Mouse (Mus musculus) MEL-GATA-1-ER (cell line): ENCODE data around the gene Olfr1243.
"Not testable (repeated sequence)": the region's sequence is repeated elsewhere in the genome, so short reads cannot be mapped to it uniquely, and the experiment has no call there.

Experiments
- DNase-seq: peaks from one replicate; pipeline ENCODE4 v3.0.0-alpha.2; 2012; ENCODE audit warnings: low read depth; ENCODE audit errors: extremely low read depth

Gene Olfr1243

DNA sequence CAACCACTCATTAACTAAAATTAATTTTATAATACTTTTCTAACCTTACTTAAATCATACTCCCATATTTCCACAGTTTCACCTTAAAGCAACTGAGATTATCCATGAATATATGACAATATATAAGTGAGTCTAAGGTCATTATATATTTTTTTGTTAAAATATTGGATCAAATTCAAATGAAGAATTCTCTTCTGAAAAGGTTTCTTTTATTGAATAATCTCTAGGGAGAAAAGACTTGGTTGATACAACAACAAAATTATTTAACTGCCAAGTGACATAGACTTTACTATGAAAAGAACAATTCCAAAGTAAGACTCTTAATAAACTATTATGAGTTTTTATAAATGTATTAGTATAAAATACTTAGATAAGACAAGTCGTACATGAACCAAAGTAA is at the start of gene Olfr1243:
Olfr1243 (minus strand) TSS at position 101 of the 400 bp plus-strand sequence.
- DNase-seq, result no peak

DNA sequence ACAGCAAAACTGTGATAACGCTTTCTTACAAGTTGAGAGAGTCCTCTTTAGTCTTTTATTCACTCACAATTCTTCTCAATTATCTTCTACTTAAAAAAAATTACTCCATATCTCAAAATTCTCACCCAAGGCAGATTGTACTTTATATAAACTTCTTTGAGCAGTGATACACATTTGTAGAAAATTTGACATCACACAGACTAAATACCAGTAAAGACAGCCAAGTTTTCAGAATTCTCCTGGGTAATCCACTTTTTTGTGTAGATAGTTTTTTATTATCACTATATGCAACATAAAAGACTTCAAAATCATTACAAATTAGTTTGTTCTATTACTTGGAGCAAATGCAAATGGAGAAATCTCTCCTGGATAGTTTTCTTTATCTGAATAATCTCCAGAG is 47.1 kb upstream of the Olfr1243 start, which contains the start of gene Olfr1245:
Olfr1245 (minus strand) TSS at position 101 of the 400 bp plus-strand sequence.
- no peak for DNase-seq

DNA sequence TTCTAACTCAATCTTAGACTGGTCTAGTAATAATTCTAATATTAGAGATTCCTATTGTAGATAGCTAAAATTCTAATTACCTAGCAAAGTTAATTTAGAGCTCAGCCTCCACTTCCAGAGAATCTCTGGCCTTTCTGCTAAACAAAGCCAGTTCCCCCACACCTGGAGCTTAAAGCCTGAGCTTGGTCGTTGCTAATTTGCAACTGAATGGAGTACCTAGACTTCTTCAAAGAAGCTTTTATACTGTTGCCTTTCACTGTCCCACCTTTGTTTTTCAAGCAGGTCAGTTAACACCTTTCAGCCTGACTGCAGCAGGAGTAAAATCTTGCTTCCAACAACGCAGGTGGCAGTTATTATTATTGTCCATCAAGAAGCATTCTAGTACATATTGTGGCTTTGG is 31.4 kb upstream of the Olfr1243 start:
- DNase-seq, result not testable (repeated sequence)

DNA sequence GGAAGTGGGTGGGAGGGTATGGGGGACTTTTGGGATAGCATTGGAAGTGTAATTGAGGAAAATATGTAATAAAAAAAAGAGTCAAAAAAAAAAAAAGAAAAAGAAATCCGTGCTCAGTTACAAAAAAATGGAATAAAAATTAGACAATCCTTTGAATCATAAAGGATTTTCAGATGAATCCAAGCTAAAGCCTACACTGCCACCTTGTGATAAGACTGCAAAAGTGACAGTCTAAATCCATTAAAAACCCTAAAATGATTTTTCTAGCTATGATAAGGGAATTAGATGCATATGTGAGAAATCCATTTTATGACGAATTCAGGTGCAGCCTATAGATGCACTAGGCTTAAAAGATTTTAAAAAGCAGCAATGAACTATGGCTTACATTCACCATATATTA is 13.2 kb upstream of the Olfr1243 start:
- DNase-seq, result no peak

DNA sequence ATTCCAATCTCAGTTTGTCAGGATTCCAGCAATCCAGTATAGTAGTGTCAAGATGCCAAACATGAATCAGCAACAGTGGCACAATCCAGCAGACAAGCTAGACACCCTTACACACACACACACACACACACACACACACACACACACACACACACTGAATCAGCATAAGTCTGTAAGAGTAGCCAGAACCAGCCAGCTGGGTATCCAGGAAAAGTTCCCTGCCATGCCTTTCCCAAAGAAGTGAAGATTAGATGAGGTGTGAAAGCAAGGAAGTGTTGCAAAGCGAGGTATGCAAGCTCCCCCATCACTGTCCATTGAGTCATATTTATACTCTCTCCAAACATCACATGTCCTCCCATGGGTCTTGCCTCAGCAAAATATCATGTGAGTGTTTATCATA is 8.6 kb upstream of the Olfr1243 start:
- DNase-seq, result no peak

DNA sequence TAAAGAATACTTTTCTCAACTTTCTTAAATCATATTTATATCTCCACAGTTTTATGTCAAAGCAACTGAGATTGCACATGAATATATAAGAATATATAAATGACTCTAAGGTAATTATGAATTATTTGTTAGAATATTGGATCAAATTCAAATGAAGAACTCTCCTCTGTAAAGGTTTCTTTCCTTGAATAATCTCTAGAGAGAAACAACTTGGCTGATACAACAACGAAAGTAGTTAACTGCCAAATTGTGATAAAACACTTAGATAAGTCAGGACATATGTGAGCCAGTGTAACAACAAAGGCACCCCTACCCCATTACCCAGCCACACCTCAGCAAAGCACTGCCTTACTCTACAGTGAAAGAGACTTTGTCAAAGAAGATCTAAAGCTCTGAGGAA is 33.1 kb downstream of the Olfr1243 start, which contains the start of gene Olfr1242:
Olfr1242 (minus strand) TSS at position 101 of the 400 bp plus-strand sequence.
- no peak for DNase-seq

DNA sequence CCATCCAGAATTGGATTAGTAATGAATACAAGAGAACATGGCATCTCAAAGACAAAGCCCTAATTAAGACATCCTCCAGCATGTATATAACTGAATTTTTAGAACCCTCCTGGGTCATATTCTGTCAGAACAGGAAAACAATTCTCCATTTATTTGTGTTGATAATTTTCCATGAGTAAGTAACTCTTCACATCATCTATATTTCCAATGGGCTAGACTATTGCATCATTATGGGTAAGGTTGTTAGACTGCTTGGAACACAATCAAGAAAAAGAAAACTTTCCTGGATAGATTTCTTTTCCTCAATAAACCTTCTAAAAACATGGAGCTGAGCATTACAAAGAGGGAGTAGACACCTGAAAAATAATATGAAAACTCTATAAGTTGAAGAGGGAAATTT is 44.3 kb downstream of the Olfr1243 start, which contains the start of gene Olfr1241:
Olfr1241 (minus strand) TSS at position 101 of the 400 bp plus-strand sequence.
- DNase-seq, result no peak
